Comparison of ENCODE assay signal across 9 mouse cellular contexts in genomic region chr14:60693122-60693536, GRCm38 (mm10). TPM values are rescaled to one million over a fixed set of nuclear protein-coding genes. Genes with fewer than 3 reads are reported as not detected.
DNase-seq lines count a peak whose midpoint lies in the region; ATAC-seq lines count a peak whose summit lies in the region.
"Had no signal": no experiment of that assay in that cellular context is flagged by ENCODE, and none has a peak within 500 bp of the region (broad histone marks: within the 10 kb centered on the region; RNA-seq: fewer than 3 reads in every experiment).

No protein-coding gene starts in this region.

- no peak overlapping the region for H3K4me3 ChIP-seq in heart, embryonic 14.5 days (ENCODE audit: control insufficient read depth in 1 of 2, insufficient read depth in 1 of 2, low read depth in 1 of 2, low read length in 2 of 2)
- no peak overlapping the region for H3K4me3 ChIP-seq in heart, embryonic 12.5 days
- no peak overlapping the region for H3K4me3 ChIP-seq in midbrain, embryonic 13.5 days (replicated peaks)
- H3K4me3 ChIP-seq in midbrain, embryonic 11.5 days (ENCODE audit: low read depth, low read length), result no peak overlapping the region
- H3K4me3 ChIP-seq in intestine, embryonic 15.5 days (replicated peaks), result no peak overlapping the region
- no peak overlapping the region for H3K4me3 ChIP-seq in stomach, embryonic 15.5 days (replicated peaks)
- H3K4me3 ChIP-seq: midbrain, embryonic 12.5 days had no signal

- H3K36me3 ChIP-seq in heart, embryonic 14.5 days (ENCODE audit: control insufficient read depth, insufficient read depth, low read length), result no peaks in the 10 kb centered on the region
- no peaks in the 10 kb centered on the region for H3K36me3 ChIP-seq in heart, embryonic 12.5 days
- 0 out of 2 replicates have a peak, but pooled peaks cover 4% of the 10 kb centered on the region for H3K36me3 ChIP-seq in midbrain, embryonic 13.5 days
- H3K36me3 ChIP-seq in midbrain, embryonic 11.5 days (ENCODE audit: control insufficient read depth, insufficient read depth, low read length), result peaks cover 6% of the 10 kb centered on the region
- H3K36me3 ChIP-seq in intestine, embryonic 15.5 days, result no peaks in the 10 kb centered on the region
- H3K36me3 ChIP-seq in stomach, embryonic 15.5 days, result no peaks in the 10 kb centered on the region; the same call in 1 of the 2 replicates

- no peak for ATAC-seq in heart, embryonic 14.5 days (ENCODE audit: insufficient number of reproducible peaks, insufficient read depth, low FRiP score, low read depth)
- no peak for ATAC-seq in heart, embryonic 12.5 days (ENCODE audit: insufficient number of reproducible peaks, low FRiP score)
- no peak for ATAC-seq in midbrain, embryonic 13.5 days
- no peak for ATAC-seq in midbrain, embryonic 11.5 days (ENCODE audit: low FRiP score)
- peak; percentile 39; the same call in 1 of the 2 replicates for ATAC-seq in intestine, embryonic 15.5 days
- ATAC-seq in stomach, embryonic 15.5 days (ENCODE audit: insufficient read depth, low FRiP score, low read depth), result no peak

- no peak overlapping the region for H3K27ac ChIP-seq in heart, embryonic 14.5 days (replicated peaks in 1 of 2; ENCODE audit: control insufficient read depth in 1 of 2, insufficient read depth in 1 of 2, low read depth in 2 of 2, low read length in 2 of 2)
- no peak overlapping the region for H3K27ac ChIP-seq in heart, embryonic 12.5 days (ENCODE audit: poor library complexity, severe bottlenecking)
- peak overlapping the region; percentile 12; the same call in 1 of the 2 replicates for H3K27ac ChIP-seq in midbrain, embryonic 13.5 days
- H3K27ac ChIP-seq in midbrain, embryonic 11.5 days (ENCODE audit: low read depth, low read length), result no peak overlapping the region
- no peak overlapping the region for H3K27ac ChIP-seq in intestine, embryonic 15.5 days
- peak overlapping the region; percentile 19; the same call in 1 of the 2 replicates for H3K27ac ChIP-seq in stomach, embryonic 15.5 days
- H3K27ac ChIP-seq: midbrain, embryonic 12.5 days had no signal

- no peak for DNase-seq in midbrain, embryonic 11.5 days (ENCODE audit: low spot score, missing footprints)
- DNase-seq in kidney, postnatal 10 days, result no peak
- DNase-seq in layer of hippocampus, postnatal 25 days (ENCODE audit: extremely low spot score in 1 of 2, low spot score in 1 of 2), result no peak

- peaks cover 4% of the 10 kb centered on the region; the same call in 1 of the 2 replicates for H3K27me3 ChIP-seq in heart, embryonic 14.5 days (ENCODE audit: control insufficient read depth, insufficient read depth, low read length)
- peaks cover 5% of the 10 kb centered on the region; the same call in 1 of the 2 replicates for H3K27me3 ChIP-seq in heart, embryonic 12.5 days (replicated peaks)
- no peaks in the 10 kb centered on the region for H3K27me3 ChIP-seq in midbrain, embryonic 13.5 days
- no peaks in the 10 kb centered on the region for H3K27me3 ChIP-seq in midbrain, embryonic 11.5 days (ENCODE audit: control insufficient read depth, insufficient read depth, low read length)
- no peaks in the 10 kb centered on the region for H3K27me3 ChIP-seq in intestine, embryonic 15.5 days (replicated peaks)
- no peaks in the 10 kb centered on the region for H3K27me3 ChIP-seq in stomach, embryonic 15.5 days (replicated peaks)
- H3K27me3 ChIP-seq: midbrain, embryonic 12.5 days had no signal

- no peak overlapping the region for H3K9ac ChIP-seq in heart, embryonic 14.5 days (ENCODE audit: low read length)
- H3K9ac ChIP-seq in heart, embryonic 12.5 days, result no peak overlapping the region
- H3K9ac ChIP-seq in midbrain, embryonic 13.5 days (replicated peaks), result no peak overlapping the region
- H3K9ac ChIP-seq in midbrain, embryonic 11.5 days (ENCODE audit: low read length), result no peak overlapping the region
- no peak overlapping the region for H3K9ac ChIP-seq in intestine, embryonic 15.5 days
- no peak overlapping the region for H3K9ac ChIP-seq in stomach, embryonic 15.5 days
- H3K9ac ChIP-seq: midbrain, embryonic 12.5 days had no signal

- peak overlapping the region; percentile 13; the same call in 1 of the 2 replicates for H3K4me2 ChIP-seq in heart, embryonic 14.5 days (ENCODE audit: low read length)
- H3K4me2 ChIP-seq in heart, embryonic 12.5 days, result no peak overlapping the region
- H3K4me2 ChIP-seq in midbrain, embryonic 13.5 days (replicated peaks), result no peak overlapping the region
- no peak overlapping the region for H3K4me2 ChIP-seq in midbrain, embryonic 11.5 days
- H3K4me2 ChIP-seq in intestine, embryonic 15.5 days (replicated peaks), result no peak overlapping the region
- H3K4me2 ChIP-seq in stomach, embryonic 15.5 days, result no peak overlapping the region
- H3K4me2 ChIP-seq: midbrain, embryonic 12.5 days had no signal

- 42% methylated on average over 11 of the region's 11 CpGs for WGBS in heart, embryonic 14.5 days
- WGBS in heart, embryonic 12.5 days, result 57% methylated on average over 11 of the region's 11 CpGs
- 49% methylated on average over 11 of the region's 11 CpGs for WGBS in midbrain, embryonic 13.5 days
- 72% methylated on average over 11 of the region's 11 CpGs for WGBS in midbrain, embryonic 11.5 days
- WGBS in intestine, embryonic 15.5 days, result 29% methylated on average over 11 of the region's 11 CpGs
- 48% methylated on average over 11 of the region's 11 CpGs for WGBS in stomach, embryonic 15.5 days

- H3K4me1 ChIP-seq in heart, embryonic 14.5 days (ENCODE audit: control insufficient read depth in 2 of 2, insufficient read depth in 2 of 2, low read length in 2 of 2), result no peaks in the 10 kb centered on the region
- peaks cover 9% of the 10 kb centered on the region; the same call in 1 of the 2 replicates for H3K4me1 ChIP-seq in heart, embryonic 12.5 days (replicated peaks)
- peaks cover 59% of the 10 kb centered on the region for H3K4me1 ChIP-seq in midbrain, embryonic 13.5 days (replicated peaks)
- H3K4me1 ChIP-seq in midbrain, embryonic 11.5 days (ENCODE audit: control insufficient read depth, insufficient read depth, low read length), result peaks cover 21% of the 10 kb centered on the region; the same call in 1 of the 2 replicates
- H3K4me1 ChIP-seq in intestine, embryonic 15.5 days (replicated peaks), result peaks cover 9% of the 10 kb centered on the region; the same call in 1 of the 2 replicates
- peaks cover 9% of the 10 kb centered on the region; the same call in 1 of the 2 replicates for H3K4me1 ChIP-seq in stomach, embryonic 15.5 days

- H3K9me3 ChIP-seq in heart, embryonic 14.5 days (ENCODE audit: control insufficient read depth, low read length), result no peaks in the 10 kb centered on the region
- H3K9me3 ChIP-seq in heart, embryonic 12.5 days (replicated peaks), result no peaks in the 10 kb centered on the region
- no peaks in the 10 kb centered on the region for H3K9me3 ChIP-seq in midbrain, embryonic 13.5 days
- no peaks in the 10 kb centered on the region for H3K9me3 ChIP-seq in midbrain, embryonic 11.5 days (ENCODE audit: control insufficient read depth, low read length)
- H3K9me3 ChIP-seq in intestine, embryonic 15.5 days, result no peaks in the 10 kb centered on the region
- no peaks in the 10 kb centered on the region for H3K9me3 ChIP-seq in stomach, embryonic 15.5 days
- H3K9me3 ChIP-seq: midbrain, embryonic 12.5 days had no signal

RNA-seq across cellular contexts. Expression of gene Spata13, which starts 59.3 kb away (rescaled TPM):
- 11.6 and 14.9 TPM in 2 replicates for polyA plus RNA-seq in heart, embryonic 14.5 days (2014; fragmentation: Nextera tagmentation; extraction: Ambion mirVana)
- polyA plus RNA-seq in heart, embryonic 12.5 days (2016; fragmentation: Nextera tagmentation; extraction: Ambion mirVana), result 21.0 and 22.4 TPM in 2 replicates
- 41.3 and 47.4 TPM in 2 replicates for polyA plus RNA-seq in midbrain, embryonic 13.5 days (2015; fragmentation: Nextera tagmentation; extraction: Ambion mirVana)
- 61.0 and 66.0 TPM in 2 replicates for polyA plus RNA-seq in midbrain, embryonic 11.5 days (2014; fragmentation: Nextera tagmentation; extraction: Ambion mirVana)
- 21.4 and 22.4 TPM in 2 replicates for polyA plus RNA-seq in intestine, embryonic 15.5 days (2015; fragmentation: Nextera tagmentation; extraction: Ambion mirVana)
- polyA plus RNA-seq in stomach, embryonic 15.5 days (2015; fragmentation: Nextera tagmentation; extraction: Ambion mirVana), result 21.5 and 28.6 TPM in 2 replicates
- 10 to 100 TPM; 27.6 to 28.5 TPM for total RNA-seq in layer of hippocampus, postnatal 25 days (2021)

Comparison
In these comparisons a context has a peak if more than half of its experiments do, and no peak if none do; other contexts are left out.
1. H3K27ac ChIP-seq: peak in midbrain, embryonic 13.5 days (single experiment) and stomach, embryonic 15.5 days (single experiment); none in heart, embryonic 14.5 days (0 of 2), heart, embryonic 12.5 days (single experiment), midbrain, embryonic 11.5 days (single experiment) and intestine, embryonic 15.5 days (single experiment).